Mouse (Mus musculus): ENCODE results near the gene Rptor. TPM values are rescaled to one million over a fixed set of nuclear protein-coding genes. Genes with fewer than 3 reads are reported as not detected.

Gene Rptor
- total RNA-seq, 2 experiments from 2014 or later: 6.7 to 10.1 TPM

DNA sequence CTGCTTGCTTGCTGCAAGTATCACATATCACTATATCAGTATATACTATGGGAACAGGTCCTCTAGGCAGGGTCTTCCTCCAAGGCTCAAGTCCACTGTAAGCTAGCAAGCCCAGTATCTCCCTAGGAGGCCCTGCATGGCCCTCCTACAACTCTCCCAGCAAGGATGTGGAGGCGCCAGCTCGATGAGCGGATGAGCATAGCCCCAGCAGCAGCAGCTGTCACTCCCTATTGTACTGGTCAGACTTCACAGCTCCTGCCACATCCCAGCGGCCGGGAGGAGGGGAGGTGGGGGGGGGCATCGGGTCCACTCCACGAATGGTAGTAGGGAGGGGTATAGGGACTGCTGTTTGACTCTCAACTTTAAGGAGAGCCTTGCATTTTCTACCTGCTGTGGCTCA is 200.2 kb downstream of the Rptor start:
- ATAC-seq (replicated peaks; ENCODE audit: low FRiP score, poor library complexity, severe bottlenecking): no peak

DNA sequence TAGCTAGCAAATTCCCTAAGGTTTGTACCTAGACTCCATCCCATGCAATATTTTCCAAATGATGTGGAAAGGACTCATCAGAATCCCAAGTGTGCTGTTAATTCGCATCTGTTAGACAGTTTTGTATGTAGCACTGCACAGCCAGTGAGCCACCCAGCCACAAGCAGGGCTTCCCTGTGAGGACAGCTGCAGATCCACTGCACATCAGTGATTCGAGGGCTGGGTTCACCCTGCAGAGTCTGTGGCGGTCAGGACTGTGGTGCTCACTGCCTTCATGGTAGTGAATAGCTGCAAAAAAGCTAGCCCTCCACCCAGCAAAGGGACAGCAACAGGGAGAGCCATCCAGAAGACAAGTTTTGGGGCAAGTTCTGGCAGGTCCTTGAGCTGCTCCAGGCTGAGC is 201.7 kb downstream of the Rptor start:
- no peak for ATAC-seq (replicated peaks; ENCODE audit: low FRiP score, poor library complexity, severe bottlenecking)

DNA sequence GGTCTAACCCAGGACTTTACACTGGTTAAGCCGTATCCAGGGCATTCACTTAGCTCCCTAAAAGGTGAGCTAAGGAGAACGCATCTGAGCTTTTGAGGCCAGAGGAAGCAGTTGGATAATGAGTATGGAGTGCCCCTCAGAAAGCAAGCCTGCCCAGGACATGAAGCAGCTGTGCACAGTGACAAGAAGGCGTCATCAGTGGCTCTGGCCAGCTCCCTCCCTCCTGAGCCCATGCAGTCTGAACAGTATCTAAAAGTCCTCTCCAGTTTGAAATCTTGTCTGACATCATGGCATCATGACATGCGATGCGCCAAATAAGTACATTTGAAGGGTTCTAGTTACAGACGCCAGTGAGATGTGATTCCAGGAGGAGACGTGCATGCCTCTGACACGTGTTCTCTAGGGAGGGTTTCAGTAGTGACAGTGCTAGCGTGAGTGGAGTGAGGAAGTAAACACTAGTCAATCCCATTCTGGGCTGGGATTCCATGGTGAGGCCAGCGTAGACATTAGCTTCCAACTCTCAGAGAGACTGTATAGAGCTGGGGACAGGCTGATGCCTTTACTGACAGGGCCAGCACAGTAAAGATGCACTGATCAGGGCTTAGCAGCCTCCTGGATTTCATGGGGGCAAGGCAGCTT is 202.5 kb downstream of the Rptor start:
- ATAC-seq (replicated peaks; ENCODE audit: low FRiP score, poor library complexity, severe bottlenecking): no peak

DNA sequence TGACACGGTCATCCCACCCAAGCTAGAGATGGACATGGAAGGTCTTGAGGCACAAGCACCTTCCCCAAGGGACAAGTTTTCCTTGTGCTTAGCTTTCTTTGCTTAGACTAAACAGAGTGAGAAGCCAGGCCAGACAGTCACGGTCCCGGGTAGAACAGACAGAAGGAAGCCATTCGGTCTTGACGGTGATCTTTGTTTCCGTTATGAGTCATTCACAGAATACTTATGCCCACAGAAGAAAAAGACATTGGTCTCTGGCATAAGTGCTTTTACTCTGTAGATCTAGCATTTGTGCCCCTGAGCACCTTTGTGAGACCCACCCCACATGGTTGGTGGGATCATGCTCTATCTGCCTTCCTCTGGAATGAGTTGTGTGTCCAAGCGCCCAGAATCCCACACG is 203.8 kb downstream of the Rptor start:
- no peak for ATAC-seq (replicated peaks; ENCODE audit: low FRiP score, poor library complexity, severe bottlenecking)

DNA sequence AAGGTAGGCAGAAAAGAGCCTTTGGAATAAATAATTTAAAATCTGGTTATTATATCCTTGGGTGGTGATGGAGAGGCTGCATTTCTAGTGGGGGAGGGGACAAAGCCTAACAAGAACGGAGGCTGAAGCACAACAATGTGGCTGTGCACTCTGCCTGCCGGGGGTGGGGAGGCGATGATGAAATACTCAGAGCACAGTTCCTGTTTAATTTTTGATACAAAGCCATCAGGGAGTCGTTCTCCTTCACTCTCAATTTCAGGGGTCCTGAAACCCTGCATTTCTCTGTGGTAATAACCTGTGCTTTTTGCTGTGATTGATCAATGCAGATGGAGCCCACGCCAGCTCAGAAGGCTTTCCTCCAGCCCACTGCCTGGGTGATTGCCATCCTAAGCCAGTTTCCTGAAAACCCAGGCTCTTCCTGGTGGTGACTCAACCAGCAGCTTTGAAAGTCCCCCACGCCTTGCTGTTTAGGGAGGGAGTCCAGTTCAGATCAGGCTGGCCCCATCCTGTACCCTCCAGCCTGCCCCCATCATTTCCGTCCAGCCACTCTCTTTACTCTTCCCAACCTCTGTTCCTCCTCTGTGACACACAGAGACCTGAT is 204.8 kb downstream of the Rptor start:
- ATAC-seq (replicated peaks; ENCODE audit: low FRiP score, poor library complexity, severe bottlenecking): no peak

DNA sequence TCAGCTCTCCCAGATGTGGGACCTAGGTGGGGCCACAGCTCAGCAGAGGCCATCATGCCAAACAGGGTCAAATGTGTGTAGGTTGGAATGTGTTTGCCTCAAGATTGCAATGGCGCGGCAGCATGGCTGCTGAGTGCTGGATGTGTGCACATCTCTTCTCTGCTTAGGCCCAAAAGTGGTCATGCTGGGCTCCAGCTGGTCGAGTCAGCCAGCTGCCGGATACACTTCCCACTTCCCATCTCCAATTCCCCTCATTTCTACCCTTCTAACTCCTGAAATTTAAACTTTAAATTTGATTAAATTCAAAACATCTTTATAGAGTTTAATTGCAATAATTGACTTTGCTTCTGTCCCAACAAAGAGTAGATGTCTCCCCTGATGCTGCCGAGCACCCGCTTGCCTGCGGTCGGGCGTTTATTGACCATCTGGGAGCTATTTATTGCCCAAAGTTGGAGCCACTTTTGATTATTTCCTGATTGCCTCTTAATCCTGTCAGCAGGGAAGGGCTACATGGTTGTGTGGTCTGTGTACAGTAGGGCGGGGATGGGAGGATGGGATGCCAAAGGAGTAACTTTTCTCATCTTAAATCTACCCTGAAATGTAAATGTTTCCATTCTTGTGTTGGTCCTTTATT is 206.1 kb downstream of the Rptor start:
- no peak for ATAC-seq (replicated peaks; ENCODE audit: low FRiP score, poor library complexity, severe bottlenecking)

DNA sequence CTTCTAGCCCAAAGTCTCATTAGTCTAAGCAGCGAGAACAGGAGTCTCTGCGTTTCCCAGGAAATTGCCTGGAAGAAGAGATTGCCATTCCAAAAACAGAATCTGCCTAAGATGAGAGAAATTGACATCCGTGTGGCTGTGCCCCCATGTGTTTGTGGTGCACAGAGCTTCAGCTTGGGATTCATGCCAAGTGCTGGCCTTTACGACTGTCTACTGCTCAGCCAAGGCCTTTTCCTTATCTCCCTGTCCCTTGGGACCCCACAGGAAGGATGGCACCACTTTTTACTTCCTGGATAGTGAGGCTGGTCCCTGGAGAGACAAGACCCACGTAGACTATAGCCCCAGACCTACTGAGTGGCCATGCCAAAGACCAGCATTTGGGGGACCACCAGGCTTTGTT is 206.6 kb downstream of the Rptor start:
- ATAC-seq (replicated peaks; ENCODE audit: low FRiP score, poor library complexity, severe bottlenecking): no peak

DNA sequence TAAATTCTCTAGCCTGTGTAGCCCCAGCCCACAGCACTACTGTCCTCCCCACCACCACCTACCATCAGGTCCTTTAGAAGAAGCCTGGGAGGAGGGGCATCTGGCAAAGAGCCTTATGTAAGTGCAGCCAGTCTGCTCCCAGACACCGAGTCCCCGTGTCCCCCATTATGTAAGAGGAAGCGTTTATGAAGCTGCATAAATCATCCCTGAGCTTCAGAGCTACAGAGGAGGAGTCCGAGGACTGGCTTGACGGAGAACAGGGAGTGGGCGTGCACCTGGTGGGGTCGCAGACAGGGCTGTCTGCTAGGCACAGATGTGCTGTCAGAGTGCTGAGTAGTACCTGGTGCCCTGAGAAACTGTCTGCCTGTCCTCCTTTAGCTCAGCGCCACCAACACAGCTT is 208.3 kb downstream of the Rptor start:
- ATAC-seq (replicated peaks; ENCODE audit: low FRiP score, poor library complexity, severe bottlenecking): no peak

DNA sequence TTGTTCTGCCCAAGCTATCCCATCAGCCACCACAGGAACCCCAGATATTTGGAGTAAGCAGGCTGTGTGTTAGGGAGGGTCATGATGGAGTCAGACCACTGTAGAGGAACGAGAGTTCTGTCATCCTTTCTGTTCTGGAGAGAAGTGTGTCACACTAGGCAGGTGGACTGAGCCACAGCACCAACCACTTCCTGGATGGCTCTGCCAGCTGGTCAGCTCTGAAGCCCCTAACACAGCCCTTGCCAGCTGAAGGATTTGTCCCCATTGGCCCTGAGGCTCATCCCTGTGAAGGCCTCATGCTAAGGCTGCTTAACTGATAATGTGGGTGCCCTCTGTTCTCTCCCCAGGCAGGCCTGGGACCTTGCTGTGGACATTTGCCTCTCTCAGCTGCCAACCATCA is 208.9 kb downstream of the Rptor start:
- no peak for ATAC-seq (replicated peaks; ENCODE audit: low FRiP score, poor library complexity, severe bottlenecking)

DNA sequence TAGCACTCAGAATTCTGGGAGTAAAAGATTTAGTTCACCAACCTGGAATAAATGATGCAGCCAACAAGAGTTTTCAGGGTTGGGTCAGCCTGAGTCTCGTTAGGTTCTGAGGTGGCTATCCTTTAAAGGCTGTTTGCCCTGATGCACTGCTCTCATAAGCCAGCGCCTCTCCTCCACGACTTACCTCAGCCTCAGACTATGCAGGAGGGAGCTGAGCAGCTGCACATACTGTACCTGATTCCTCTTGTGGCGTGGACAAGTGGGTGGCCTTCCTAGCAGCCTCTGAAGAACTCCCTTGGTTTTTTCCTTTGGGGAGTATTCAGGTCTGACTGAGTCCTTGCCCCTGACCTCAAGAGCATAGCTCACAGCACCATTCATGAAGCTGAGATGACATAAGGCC is 209.4 kb downstream of the Rptor start:
- no peak for ATAC-seq (replicated peaks; ENCODE audit: low FRiP score, poor library complexity, severe bottlenecking)

DNA sequence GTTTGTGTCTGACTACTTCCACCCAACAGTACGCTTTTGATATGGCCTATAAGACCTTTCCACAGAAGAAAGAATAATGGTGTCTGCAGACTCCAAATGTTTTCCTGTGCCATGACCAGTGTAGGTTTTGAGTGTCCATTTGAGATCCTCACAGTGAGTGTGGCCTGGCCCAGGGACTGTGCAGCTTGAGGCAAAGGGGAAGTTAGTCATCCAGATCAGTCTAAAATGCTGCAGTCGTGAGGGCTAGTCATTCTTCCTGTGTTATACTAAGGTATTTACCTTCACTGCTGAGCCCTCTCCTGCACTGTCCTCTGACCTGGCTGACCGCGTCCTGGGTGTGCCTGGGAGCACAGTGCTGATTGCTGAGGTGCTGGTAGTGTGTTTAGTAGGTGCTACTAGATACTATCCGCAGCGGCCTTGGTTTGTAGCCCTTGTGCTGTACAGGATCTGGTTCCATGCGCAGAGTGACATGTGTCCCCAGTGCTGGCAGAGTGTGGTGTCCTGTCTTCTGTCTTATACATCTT is 211.4 kb downstream of the Rptor start:
- no peak for ATAC-seq (replicated peaks; ENCODE audit: low FRiP score, poor library complexity, severe bottlenecking)

DNA sequence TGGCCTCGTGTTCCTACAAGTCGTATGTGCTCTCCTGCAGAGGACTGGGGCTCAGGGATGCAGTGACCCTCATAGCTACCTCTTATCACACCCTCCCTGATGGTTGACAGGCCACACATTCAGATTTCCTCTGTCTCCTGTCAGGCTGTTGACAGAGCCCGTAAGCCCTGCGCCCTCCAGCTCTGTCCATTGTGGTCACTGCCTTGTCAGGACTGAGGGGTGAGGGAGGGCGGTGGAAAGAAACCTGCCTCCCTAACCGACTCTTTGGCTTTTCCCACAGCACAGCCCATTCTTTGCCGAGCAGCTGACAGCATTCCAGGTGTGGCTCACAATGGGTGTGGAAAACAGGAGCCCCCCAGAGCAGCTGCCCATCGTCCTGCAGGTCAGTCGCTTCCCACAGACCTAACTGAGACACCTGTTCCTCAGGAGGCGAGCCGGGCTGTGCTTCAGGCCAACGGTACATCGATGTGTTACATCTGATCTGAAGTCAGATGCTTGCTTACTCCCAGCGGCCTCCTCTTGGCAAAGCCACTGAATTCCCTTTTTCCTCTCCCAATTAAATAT is 214.2 kb downstream of the Rptor start:
- no peak for ATAC-seq (replicated peaks; ENCODE audit: low FRiP score, poor library complexity, severe bottlenecking)

DNA sequence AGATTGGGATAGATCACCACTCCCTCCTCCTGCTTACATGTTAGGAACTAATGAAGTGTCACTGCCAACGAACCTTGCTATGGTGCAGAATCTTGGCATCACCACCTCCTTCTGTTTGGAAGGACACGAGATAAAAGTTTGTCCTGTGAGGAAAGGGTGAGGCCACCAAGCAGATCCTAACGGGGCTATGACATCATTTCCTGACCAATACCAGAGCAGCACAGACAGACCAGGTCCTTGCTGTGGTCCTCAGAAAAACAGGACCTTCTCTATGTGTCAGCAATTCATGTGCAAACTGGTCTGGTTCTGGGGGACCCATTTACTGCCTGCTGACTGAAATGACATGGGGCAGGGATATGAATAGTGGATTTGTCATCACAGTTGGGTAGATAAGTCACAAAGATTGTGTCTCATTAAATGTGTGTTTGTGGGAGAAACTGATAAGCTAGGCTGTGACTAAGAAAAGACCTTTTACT is 214.7 kb downstream of the Rptor start:
- no peak for ATAC-seq (replicated peaks; ENCODE audit: low FRiP score, poor library complexity, severe bottlenecking)

DNA sequence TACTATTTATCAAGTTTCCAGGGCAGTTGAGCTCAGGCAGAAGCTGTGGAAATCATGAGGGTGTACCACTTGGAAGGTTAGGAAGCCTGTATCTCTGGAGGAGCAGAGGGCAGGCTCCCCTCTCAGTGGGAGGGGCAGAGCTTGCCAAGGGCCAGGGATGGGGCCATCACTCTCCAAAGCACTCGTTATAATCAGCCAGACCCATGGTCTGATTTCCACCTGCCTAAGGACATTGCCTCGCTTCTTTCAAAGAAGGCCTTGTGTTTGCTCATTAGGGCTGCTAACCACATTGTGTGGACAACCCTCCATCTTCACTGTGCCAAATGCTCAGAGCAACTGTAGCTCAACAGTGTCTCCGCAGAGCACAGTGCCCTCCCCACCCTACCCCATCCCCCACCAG is 215.2 kb downstream of the Rptor start:
- no peak for ATAC-seq (replicated peaks; ENCODE audit: low FRiP score, poor library complexity, severe bottlenecking)

DNA sequence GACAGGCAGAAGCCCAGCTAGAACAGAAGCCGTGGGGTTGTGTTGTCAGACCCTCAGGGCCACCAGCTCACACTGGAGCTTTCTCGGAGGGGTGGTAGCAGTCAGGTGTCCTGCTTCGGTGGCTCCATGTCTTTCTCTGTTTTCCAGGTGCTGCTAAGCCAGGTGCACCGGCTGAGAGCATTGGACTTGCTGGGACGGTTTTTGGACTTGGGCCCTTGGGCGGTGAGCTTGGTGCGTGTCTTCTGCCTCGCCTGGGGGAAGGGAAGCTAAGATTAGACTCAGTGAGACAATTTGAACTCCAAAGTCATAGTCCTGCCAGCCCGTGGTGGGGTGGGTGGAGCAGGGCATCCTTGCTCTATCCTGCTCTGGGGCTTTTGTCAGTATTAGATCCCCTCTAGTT is 218.8 kb downstream of the Rptor start:
- no peak for ATAC-seq (replicated peaks; ENCODE audit: low FRiP score, poor library complexity, severe bottlenecking)

DNA sequence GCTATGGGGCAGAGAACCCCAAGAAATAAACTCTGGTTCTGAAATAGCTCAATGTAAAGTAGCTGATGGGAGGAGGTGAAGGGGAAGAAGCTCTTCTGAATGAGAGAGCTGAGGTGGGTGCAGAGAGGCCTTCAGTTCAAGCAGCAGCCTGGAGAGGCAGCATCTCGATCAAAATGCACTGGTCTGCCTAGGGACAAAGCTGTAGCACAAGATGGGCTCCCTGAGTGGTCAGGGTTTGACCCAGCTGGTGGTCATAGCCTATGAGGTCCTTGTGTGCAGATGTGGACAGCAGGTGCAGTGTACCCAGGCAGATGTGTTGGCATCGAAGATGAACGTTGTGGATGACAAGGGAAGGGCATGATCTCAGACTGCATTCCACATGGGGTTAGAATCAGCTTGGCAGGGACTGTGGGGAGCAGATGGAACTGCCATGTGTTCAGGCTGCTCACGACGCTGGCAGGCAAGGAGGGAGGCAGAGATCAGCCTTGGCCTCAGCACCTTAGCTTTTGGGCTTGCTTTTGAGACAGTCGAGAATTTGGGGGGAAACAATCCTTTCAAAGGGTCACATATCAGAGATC is 221.5 kb downstream of the Rptor start:
- ATAC-seq (replicated peaks; ENCODE audit: low FRiP score, poor library complexity, severe bottlenecking): no peak

DNA sequence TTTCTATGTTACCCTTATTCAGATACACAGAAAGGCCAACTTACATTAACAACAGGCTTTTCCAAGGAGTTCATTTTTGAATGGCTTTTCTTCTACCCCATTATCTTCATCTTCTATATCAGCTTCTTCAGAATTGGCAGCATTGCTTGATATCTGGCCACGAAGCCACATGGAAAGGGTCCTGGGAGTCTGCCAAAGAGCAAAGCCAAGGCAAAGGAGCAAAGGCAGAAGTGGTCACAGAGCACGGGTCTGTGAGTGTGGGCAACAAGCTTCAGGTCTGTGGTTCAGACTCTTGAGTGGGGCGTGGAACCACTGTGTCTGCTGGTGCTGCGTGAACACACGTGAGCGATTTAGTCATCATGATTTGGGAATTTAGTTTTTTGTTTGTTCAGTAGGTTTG is 223.1 kb downstream of the Rptor start:
- no peak for ATAC-seq (replicated peaks; ENCODE audit: low FRiP score, poor library complexity, severe bottlenecking)

DNA sequence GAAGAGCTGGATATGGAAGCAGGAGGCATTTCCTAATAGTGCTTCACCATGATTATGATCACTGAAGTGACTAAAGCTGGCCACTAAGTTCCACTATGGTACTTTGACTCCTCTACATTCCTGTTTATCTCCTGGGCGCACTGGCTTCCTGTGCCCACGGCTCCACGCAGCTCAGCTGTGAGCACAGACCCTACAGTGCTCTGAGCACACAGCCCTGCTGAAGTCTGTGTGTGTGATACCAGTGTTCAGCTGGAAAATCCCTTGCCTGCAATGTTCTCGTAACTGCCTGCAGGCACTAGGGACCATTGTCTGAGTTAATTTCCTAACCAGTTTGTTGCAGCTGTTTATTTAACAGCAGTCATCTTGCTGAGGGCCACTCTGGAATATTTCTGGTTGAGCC is 223.5 kb downstream of the Rptor start:
- ATAC-seq (replicated peaks; ENCODE audit: low FRiP score, poor library complexity, severe bottlenecking): no peak

DNA sequence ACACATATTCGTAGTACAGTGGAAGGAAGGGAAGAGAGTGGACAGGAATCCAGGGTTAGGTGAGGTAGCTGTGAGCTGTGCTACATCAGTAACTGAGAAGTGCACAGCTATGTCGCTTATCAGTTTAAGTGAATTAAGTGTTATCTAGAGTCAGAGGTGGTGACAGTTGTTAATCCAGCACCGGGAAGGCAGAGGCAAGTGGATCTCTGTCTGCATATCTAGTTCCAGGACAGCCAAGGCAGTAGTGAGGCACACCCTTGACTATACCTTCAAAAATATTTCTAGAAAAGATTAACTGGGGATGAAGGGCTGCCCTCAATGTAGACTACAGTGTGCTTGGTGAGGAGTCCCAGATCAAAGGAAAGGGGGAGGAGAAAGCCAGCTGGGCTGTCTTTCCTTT is 226.4 kb downstream of the Rptor start:
- ATAC-seq (replicated peaks; ENCODE audit: low FRiP score, poor library complexity, severe bottlenecking): no peak

DNA sequence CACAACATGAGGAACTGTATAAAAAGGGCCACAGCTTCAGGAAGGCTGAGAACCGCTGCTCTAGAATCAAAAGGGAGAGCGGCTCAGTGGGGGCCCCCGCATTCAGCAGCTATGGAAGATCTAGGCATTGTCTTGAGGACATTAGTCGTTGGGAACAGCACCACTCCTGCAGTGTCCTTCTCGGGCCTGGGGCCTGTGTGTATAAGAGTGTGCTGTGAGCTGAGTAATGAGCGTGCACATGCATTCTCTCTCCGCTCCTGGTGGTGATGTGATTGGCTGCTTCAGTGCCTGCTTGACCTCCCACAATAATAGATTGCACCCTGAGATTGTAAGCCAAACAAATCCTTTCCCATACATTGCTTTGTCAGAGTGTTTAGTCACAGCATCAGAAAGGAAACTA is 229.0 kb downstream of the Rptor start:
- ATAC-seq (replicated peaks; ENCODE audit: low FRiP score, poor library complexity, severe bottlenecking): no peak

DNA sequence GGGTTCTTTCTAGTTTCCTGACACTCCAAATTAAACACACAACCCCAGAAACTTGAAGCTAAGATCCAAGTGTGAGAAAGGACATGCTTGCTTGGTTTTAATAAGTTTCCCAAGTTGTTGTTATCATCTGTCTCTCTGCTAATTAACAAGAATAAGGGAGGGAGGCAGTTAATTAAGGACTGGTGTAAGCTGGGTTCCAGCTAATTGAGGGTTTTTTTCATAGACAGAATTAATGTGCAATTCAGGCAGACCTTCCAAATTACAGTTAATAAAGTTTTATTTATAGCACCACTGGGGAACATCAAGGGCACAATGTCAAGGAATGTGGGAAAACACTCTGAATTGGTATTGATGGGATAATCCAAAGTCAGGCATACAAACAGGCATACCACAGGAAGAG is 230.6 kb downstream of the Rptor start:
- ATAC-seq (replicated peaks; ENCODE audit: low FRiP score, poor library complexity, severe bottlenecking): no peak
